Mouse (Mus musculus): ENCODE measurements around the gene D5Ertd579e. TPM values are rescaled to one million over a fixed set of nuclear protein-coding genes. Genes with fewer than 3 reads are reported as not detected.

The D5Ertd579e gene
- polyA plus RNA-seq, 1 experiment = 14.4 TPM

GRCm38 (mm10) chr5:36601492-36601891, 94.3 kb downstream of the D5Ertd579e start:
- Histone ChIP-seq H3K4me1 (ENCODE audit: control insufficient read depth, insufficient read depth, insufficient read length) (no peaks in the 10 kb centered on the region), H3K27ac (ENCODE audit: insufficient read depth, low read length) (no peak overlapping the region), H3K4me3 (ENCODE audit: extremely low read depth, insufficient read depth, insufficient read length) (no peak overlapping the region), H3K36me3 (ENCODE audit: control insufficient read depth, insufficient read depth, low read length) (peaks cover 20% of the 10 kb centered on the region), H3K27me3 (ENCODE audit: control insufficient read depth, insufficient read depth, low read length) (no peaks in the 10 kb centered on the region)
- no peak for DNase-seq (ENCODE audit: low read depth in 1 of 2, low spot score in 2 of 2)
- WGBS = 74% methylated on average over 7 of the region's 7 CpGs
- TF ChIP-seq POLR2A (IDR thresholded peaks at IDR 0.05; ENCODE audit: low read depth, low read length) (no peak), CTCF (IDR thresholded peaks at IDR 0.05; ENCODE audit: extremely low read depth, insufficient read depth, insufficient read length, insufficient replicate concordance) (no peak)

GRCm38 (mm10) chr5:36598883-36599282, 96.9 kb downstream of the D5Ertd579e start:
- Histone ChIP-seq H3K4me3 (ENCODE audit: extremely low read depth, insufficient read depth, insufficient read length) (no peak overlapping the region), H3K4me1 (ENCODE audit: control insufficient read depth, insufficient read depth, insufficient read length) (no peaks in the 10 kb centered on the region), H3K27ac (ENCODE audit: insufficient read depth, low read length) (no peak overlapping the region), H3K36me3 (ENCODE audit: control insufficient read depth, insufficient read depth, low read length) (peaks cover 13% of the 10 kb centered on the region), H3K27me3 (ENCODE audit: control insufficient read depth, insufficient read depth, low read length) (no peaks in the 10 kb centered on the region)
- WGBS = 82% methylated on average over 1 of the region's 1 CpGs
- TF ChIP-seq CTCF (IDR thresholded peaks at IDR 0.05; ENCODE audit: extremely low read depth, insufficient read depth, insufficient read length, insufficient replicate concordance) (no peak), POLR2A (IDR thresholded peaks at IDR 0.05; ENCODE audit: low read depth, low read length) (no peak)
- no peak for DNase-seq (ENCODE audit: low read depth in 1 of 2, low spot score in 2 of 2)

- H3K4me1 ChIP-seq (ENCODE audit: control insufficient read depth, insufficient read depth, insufficient read length) = no peaks in the 10 kb centered on the region
- H3K27me3 ChIP-seq (ENCODE audit: control insufficient read depth, insufficient read depth, low read length) = no peaks in the 10 kb centered on the region
- 47% methylated on average over 4 of the region's 4 CpGs for WGBS
- TF ChIP-seq CTCF (IDR thresholded peaks at IDR 0.05; ENCODE audit: extremely low read depth, insufficient read depth, insufficient read length, insufficient replicate concordance) (no peak), POLR2A (IDR thresholded peaks at IDR 0.05; ENCODE audit: low read depth, low read length) (no peak)
- peaks cover 12% of the 10 kb centered on the region for H3K36me3 ChIP-seq (ENCODE audit: control insufficient read depth, insufficient read depth, low read length)
- H3K27ac ChIP-seq (ENCODE audit: insufficient read depth, low read length) = no peak overlapping the region
- no peak overlapping the region for H3K4me3 ChIP-seq (ENCODE audit: extremely low read depth, insufficient read depth, insufficient read length)
- no peak for DNase-seq (ENCODE audit: low read depth in 1 of 2, low spot score in 2 of 2)
These were observed 98.2 kb downstream of the D5Ertd579e start for GRCm38 (mm10) chr5:36597653-36598052.

GRCm38 (mm10) chr5:36596225-36596624, 99.6 kb downstream of the D5Ertd579e start:
- Histone ChIP-seq H3K27ac (ENCODE audit: insufficient read depth, low read length) (no peak overlapping the region), H3K4me3 (ENCODE audit: extremely low read depth, insufficient read depth, insufficient read length) (no peak overlapping the region), H3K27me3 (ENCODE audit: control insufficient read depth, insufficient read depth, low read length) (no peaks in the 10 kb centered on the region), H3K4me1 (ENCODE audit: control insufficient read depth, insufficient read depth, insufficient read length) (no peaks in the 10 kb centered on the region), H3K36me3 (ENCODE audit: control insufficient read depth, insufficient read depth, low read length) (peaks cover 5% of the 10 kb centered on the region; the same call in 1 of the 2 replicates)
- no peak for TF ChIP-seq POLR2A (IDR thresholded peaks at IDR 0.05; ENCODE audit: low read depth, low read length)
- 68% methylated on average over 5 of the region's 5 CpGs for WGBS
- DNase-seq (ENCODE audit: low read depth in 1 of 2, low spot score in 2 of 2) = no peak

GRCm38 (mm10) chr5:36595115-36595514, 100.7 kb downstream of the D5Ertd579e start:
- Histone ChIP-seq H3K4me3 (ENCODE audit: extremely low read depth, insufficient read depth, insufficient read length) (no peak overlapping the region), H3K4me1 (ENCODE audit: control insufficient read depth, insufficient read depth, insufficient read length) (no peaks in the 10 kb centered on the region), H3K36me3 (ENCODE audit: control insufficient read depth, insufficient read depth, low read length) (no peaks in the 10 kb centered on the region; the same call in 1 of the 2 replicates), H3K27ac (ENCODE audit: insufficient read depth, low read length) (no peak overlapping the region), H3K27me3 (ENCODE audit: control insufficient read depth, insufficient read depth, low read length) (no peaks in the 10 kb centered on the region)
- TF ChIP-seq POLR2A (IDR thresholded peaks at IDR 0.05; ENCODE audit: low read depth, low read length) (no peak), CTCF (IDR thresholded peaks at IDR 0.05; ENCODE audit: extremely low read depth, insufficient read depth, insufficient read length, insufficient replicate concordance) (no peak)
- DNase-seq (ENCODE audit: low read depth in 1 of 2, low spot score in 2 of 2) = no peak
- WGBS = 33% methylated on average over 3 of the region's 3 CpGs

GRCm38 (mm10) chr5:36594344-36594743, 101.5 kb downstream of the D5Ertd579e start:
- no peak for TF ChIP-seq CTCF (IDR thresholded peaks at IDR 0.05; ENCODE audit: extremely low read depth, insufficient read depth, insufficient read length, insufficient replicate concordance)
- TF ChIP-seq POLR2A (IDR thresholded peaks at IDR 0.05; ENCODE audit: low read depth, low read length) = no peak
- Histone ChIP-seq H3K27me3 (ENCODE audit: control insufficient read depth, insufficient read depth, low read length) (no peaks in the 10 kb centered on the region), H3K4me1 (ENCODE audit: control insufficient read depth, insufficient read depth, insufficient read length) (no peaks in the 10 kb centered on the region), H3K4me3 (ENCODE audit: extremely low read depth, insufficient read depth, insufficient read length) (no peak overlapping the region), H3K27ac (ENCODE audit: insufficient read depth, low read length) (no peak overlapping the region), H3K36me3 (ENCODE audit: control insufficient read depth, insufficient read depth, low read length) (no peaks in the 10 kb centered on the region)
- no peak for DNase-seq (ENCODE audit: low read depth in 1 of 2, low spot score in 2 of 2)
- 84% methylated on average over 3 of the region's 3 CpGs for WGBS

GRCm38 (mm10) chr5:36593176-36593575, 102.6 kb downstream of the D5Ertd579e start, which contains the start of gene Tbc1d14:
TSS of gene Tbc1d14 (minus strand) at chr5:36593276.
- Histone ChIP-seq H3K27me3 (ENCODE audit: control insufficient read depth, insufficient read depth, low read length) (no peaks in the 10 kb centered on the region), H3K36me3 (ENCODE audit: control insufficient read depth, insufficient read depth, low read length) (no peaks in the 10 kb centered on the region), H3K4me3 (ENCODE audit: extremely low read depth, insufficient read depth, insufficient read length) (no peak within 1 kb of the TSS), H3K4me1 (ENCODE audit: control insufficient read depth, insufficient read depth, insufficient read length) (no peaks in the 10 kb centered on the region), H3K27ac (ENCODE audit: insufficient read depth, low read length) (no peak within 1 kb of the TSS)
- no peak for TF ChIP-seq POLR2A (IDR thresholded peaks at IDR 0.05; ENCODE audit: low read depth, low read length)
- no peak for TF ChIP-seq CTCF (IDR thresholded peaks at IDR 0.05; ENCODE audit: extremely low read depth, insufficient read depth, insufficient read length, insufficient replicate concordance)
- DNase-seq (ENCODE audit: low read depth in 1 of 2, low spot score in 2 of 2) = no peak
- 81% methylated on average over 5 of the region's 5 CpGs for WGBS
